Mouse (Mus musculus): Measurements from ENCODE around the gene Smim10l1.
A peak's percentile ranks its signal among the peaks of the same experiment; 100 is the strongest.

Gene Smim10l1

DNA sequence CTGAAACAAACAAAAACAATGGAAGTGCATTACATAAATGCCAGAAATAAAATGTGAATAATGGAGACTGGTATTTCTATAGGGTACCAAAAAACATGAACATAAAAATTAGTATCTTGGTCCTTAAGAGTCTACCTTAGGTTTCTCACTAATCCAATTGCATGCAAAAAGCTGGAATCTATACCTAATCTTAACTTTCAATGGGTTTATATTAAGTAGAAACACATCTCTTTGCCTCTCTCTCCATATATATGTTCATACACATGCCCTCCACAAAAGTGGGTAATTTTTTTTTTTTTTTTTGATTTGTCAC lies at the start of gene Smim10l1:
Smim10l1 (plus strand) TSS at position 301 of the 313 bp plus-strand sequence.
- DNase-seq (ENCODE audit: low read depth): no peak

DNA sequence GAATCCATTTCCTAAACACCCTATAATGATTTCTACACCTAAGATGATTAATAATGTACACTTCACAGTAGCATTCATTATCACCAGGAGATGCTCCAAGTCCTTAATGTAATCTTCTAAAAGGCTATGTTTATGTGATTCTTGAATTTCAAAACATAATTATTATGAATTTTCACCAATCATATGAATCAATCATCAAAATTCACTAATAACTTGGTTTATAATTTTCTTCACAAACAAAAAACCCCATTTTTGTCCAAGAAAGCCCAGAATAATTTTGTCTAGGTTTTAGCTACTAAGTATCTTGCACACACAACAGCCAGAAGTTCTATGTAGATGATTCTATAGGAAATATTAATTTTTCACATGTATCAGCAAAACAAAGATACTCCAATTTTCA lies 49.0 kb upstream of the Smim10l1 start, which contains the start of gene Tas2r140:
Tas2r140 (minus strand) TSS at position 101 of the 400 bp plus-strand sequence.
- no peak for DNase-seq (ENCODE audit: low read depth)

DNA sequence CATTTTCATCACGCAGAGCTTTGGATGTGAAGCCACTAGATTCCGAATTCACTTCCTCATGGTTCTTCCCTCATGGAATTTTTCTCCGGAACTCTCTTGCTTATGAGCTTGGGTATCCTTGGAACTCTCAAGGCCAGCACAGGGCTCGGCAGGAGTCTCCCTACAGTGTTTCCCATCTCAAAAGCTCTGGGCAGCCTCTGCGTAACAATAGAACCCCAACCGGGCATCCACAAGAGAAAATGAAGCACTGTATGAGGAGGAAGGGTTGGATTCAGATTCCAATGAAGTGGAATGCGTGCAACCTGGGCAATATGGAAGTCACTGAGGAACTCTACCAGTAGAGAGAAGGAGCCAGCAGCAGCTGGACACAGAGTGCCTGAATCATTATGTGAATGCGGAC lies 12.5 kb upstream of the Smim10l1 start:
- DNase-seq (ENCODE audit: low read depth): no peak

DNA sequence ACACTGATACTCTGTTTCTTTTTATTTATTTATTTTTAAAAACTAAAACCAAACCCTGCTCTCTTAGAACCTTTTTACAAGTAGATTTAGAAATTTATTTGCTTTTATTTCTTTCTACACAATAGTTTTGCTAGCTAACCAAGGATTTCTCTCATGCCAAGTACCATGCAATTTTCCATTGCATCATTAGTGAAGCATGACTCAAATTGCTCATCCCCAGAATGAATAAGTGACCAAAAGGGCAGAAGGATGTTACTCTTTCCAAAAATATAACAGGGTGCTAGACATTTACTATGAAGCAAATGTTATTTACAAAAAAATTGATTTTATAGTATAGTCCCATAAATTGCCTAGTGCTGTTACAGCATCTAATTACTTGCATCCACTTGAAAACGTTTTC lies 2.3 kb upstream of the Smim10l1 start:
- no peak for DNase-seq (ENCODE audit: low read depth)

DNA sequence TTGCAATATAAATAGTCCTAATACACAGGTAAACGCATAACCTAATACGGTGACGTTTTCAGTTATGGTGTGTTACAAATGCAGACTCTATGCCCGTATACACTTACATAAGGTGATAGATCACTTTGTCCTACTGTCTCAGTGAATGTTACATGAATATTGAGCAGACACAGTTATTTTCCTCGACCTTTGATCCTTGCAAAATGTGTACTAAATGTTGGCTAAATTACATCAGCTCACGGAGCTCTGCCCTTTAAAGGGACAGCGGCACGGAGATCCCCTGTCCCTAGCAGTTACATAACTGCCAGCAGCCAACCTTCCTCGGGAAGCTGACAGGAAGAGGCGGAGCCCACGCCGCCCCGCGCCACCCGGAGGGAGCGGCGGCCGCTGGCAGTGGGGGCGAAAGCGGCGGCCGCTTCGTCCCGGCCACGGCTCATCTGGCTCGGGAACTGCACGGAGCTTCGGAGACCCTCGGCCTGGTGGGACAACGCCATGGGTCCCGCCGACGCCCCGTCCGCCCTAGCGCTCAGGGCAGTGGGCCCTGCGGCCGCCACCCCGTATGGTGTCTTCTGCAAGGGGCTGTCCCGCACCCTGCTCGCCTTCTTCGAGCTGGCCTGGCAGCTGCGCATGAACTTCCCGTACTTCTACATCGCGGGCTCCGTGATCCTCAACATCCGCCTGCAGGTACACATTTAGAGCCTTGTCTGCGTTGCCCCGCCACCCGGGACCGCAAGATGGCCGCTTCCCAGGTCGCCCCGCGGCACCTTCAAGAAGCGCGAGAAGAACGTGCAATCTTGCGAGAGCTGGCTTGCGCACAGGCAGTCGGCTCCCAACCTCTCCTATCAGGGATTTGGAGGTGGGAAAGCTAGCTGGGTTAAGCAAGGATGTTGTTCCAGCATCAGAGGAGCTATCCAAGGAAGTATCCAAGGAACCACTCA lies 482 bp downstream of the Smim10l1 start:
- peak; percentile 74 for DNase-seq (ENCODE audit: low read depth)
